Mouse (Mus musculus) splenic B cell, adult 2 months (primary cell): ENCODE results near the gene Nagpa.

ENCODE experiments used
- DNase-seq: peaks from one replicate; pipeline ENCODE4 v3.0.0-alpha.2; 2011; ENCODE audit warnings: low read depth, low spot score
- H3K27me3 ChIP-seq: 2 replicates; pipeline ENCODE4 v1.6.1; 2012; ENCODE audit warnings: mild to moderate bottlenecking, low read length, moderate library complexity, mixed read lengths; ENCODE audit not compliant: control insufficient read depth, poor library complexity, insufficient read depth, severe bottlenecking
- H3K36me3 ChIP-seq: 2 replicates; pipeline ENCODE4 v1.6.1; 2012; ENCODE audit warnings: mild to moderate bottlenecking, low read length, moderate library complexity, mixed read lengths; ENCODE audit not compliant: control insufficient read depth, poor library complexity, insufficient read depth, severe bottlenecking

Nagpa gene

GRCm38 (mm10) chr16:5168038-5168437 is 35.8 kb downstream of the Nagpa start:
- no peaks in the 10 kb centered on the region for H3K36me3 ChIP-seq
- DNase-seq = no peak
- H3K27me3 ChIP-seq = no peaks in the 10 kb centered on the region

GRCm38 (mm10) chr16:5164327-5164726 is 39.5 kb downstream of the Nagpa start:
- peak; percentile 56 for DNase-seq
- no peaks in the 10 kb centered on the region for H3K36me3 ChIP-seq
- no peaks in the 10 kb centered on the region for H3K27me3 ChIP-seq

GRCm38 (mm10) chr16:5159248-5159647 is 44.6 kb downstream of the Nagpa start:
- no peaks in the 10 kb centered on the region for H3K36me3 ChIP-seq
- DNase-seq = no peak
- H3K27me3 ChIP-seq = no peaks in the 10 kb centered on the region

GRCm38 (mm10) chr16:5157113-5157512 is 46.7 kb downstream of the Nagpa start:
- no peaks in the 10 kb centered on the region for H3K36me3 ChIP-seq
- no peak for DNase-seq
- H3K27me3 ChIP-seq = no peaks in the 10 kb centered on the region

GRCm38 (mm10) chr16:5156495-5156894 is 47.3 kb downstream of the Nagpa start:
- Histone ChIP-seq H3K36me3 (no peaks in the 10 kb centered on the region), H3K27me3 (no peaks in the 10 kb centered on the region)
- no peak for DNase-seq

- no peak for DNase-seq
- H3K36me3 ChIP-seq = no peaks in the 10 kb centered on the region
- H3K27me3 ChIP-seq = no peaks in the 10 kb centered on the region; the same call in 1 of the 2 replicates
Observed at GRCm38 (mm10) chr16:5155014-5155413, 48.8 kb downstream of the Nagpa start.

- no peak for DNase-seq
- H3K27me3 ChIP-seq = no peaks in the 10 kb centered on the region; the same call in 1 of the 2 replicates
- no peaks in the 10 kb centered on the region for H3K36me3 ChIP-seq
Observed at GRCm38 (mm10) chr16:5153299-5154026, 50.3 kb downstream of the Nagpa start.

- no peak for DNase-seq
- H3K36me3 ChIP-seq = no peaks in the 10 kb centered on the region
- no peaks in the 10 kb centered on the region; the same call in 1 of the 2 replicates for H3K27me3 ChIP-seq
Observed at GRCm38 (mm10) chr16:5150544-5150943, 53.3 kb downstream of the Nagpa start.

- Histone ChIP-seq H3K27me3 (no peaks in the 10 kb centered on the region; the same call in 1 of the 2 replicates), H3K36me3 (no peaks in the 10 kb centered on the region)
- DNase-seq = no peak
Observed at GRCm38 (mm10) chr16:5147037-5147385, 56.8 kb downstream of the Nagpa start, which contains the start of gene Sec14l5. Sec14l5 (plus strand) TSS chr16:5147109.

GRCm38 (mm10) chr16:5146367-5147036 is 57.3 kb downstream of the Nagpa start:
- Histone ChIP-seq H3K36me3 (no peaks in the 10 kb centered on the region), H3K27me3 (no peaks in the 10 kb centered on the region; the same call in 1 of the 2 replicates)
- DNase-seq = peak; percentile 42

- DNase-seq = peak; percentile 89
- no peaks in the 10 kb centered on the region for H3K36me3 ChIP-seq
Observed at GRCm38 (mm10) chr16:5145570-5145969, 58.2 kb downstream of the Nagpa start.

More at GRCm38 (mm10) chr16:5145570-5145969, 58.2 kb downstream of the Nagpa start:
- H3K27me3 ChIP-seq = no peaks in the 10 kb centered on the region
